Mouse (Mus musculus) spleen, adult 2 months (tissue): ENCODE data around the gene Dusp8. TPM values are rescaled to one million over a fixed set of nuclear protein-coding genes. Genes with fewer than 3 reads are reported as not detected.

ENCODE experiments used
- DNase-seq, 2 experiments: peaks; one replicate each; pipeline versions ENCODE4 v3.0.0 to v3.0.0-alpha.2; 2012 to 2021; ENCODE audit warnings: low spot score in 2 of 2, low read depth in 1 of 2
- H3K27ac ChIP-seq: fragments of 200-500 bp; 2 replicates; pipeline ENCODE4 v1.5.1; 2012; ENCODE audit warnings: low read length, inconsistent platforms; ENCODE audit not compliant: insufficient read depth
- H3K27me3 ChIP-seq: fragments of 200-500 bp; 2 replicates; pipeline ENCODE4 v1.6.1; 2012; ENCODE audit warnings: mild to moderate bottlenecking, moderate library complexity, low read length, inconsistent platforms; ENCODE audit not compliant: control insufficient read depth, insufficient read depth
- H3K36me3 ChIP-seq: fragments of 200-500 bp; 2 replicates; pipeline ENCODE4 v1.6.1; 2012; ENCODE audit warnings: mild to moderate bottlenecking, low read length, inconsistent platforms; ENCODE audit not compliant: control insufficient read depth, insufficient read depth
- H3K4me1 ChIP-seq: fragments of 200-500 bp; 2 replicates; pipeline ENCODE4 v1.6.1; 2011; ENCODE audit warnings: inconsistent platforms; ENCODE audit not compliant: control insufficient read depth, insufficient read depth, insufficient read length
- H3K4me3 ChIP-seq: fragments of 200-500 bp; 2 replicates; pipeline ENCODE4 v1.5.1; 2011; ENCODE audit warnings: mild to moderate bottlenecking, inconsistent platforms; ENCODE audit not compliant: insufficient read depth, insufficient read length; ENCODE audit errors: extremely low read depth
- CTCF ChIP-seq: fragments of 200-500 bp; IDR thresholded peaks from 2 replicates; pipeline ENCODE4 v1.5.1; 2011; ENCODE audit warnings: mild to moderate bottlenecking, inconsistent platforms; ENCODE audit not compliant: insufficient read depth, insufficient read length, insufficient replicate concordance; ENCODE audit errors: extremely low read depth
- POLR2A ChIP-seq: fragments of 200-500 bp; IDR thresholded peaks from 2 replicates; pipeline ENCODE4 v1.6.1; 2011; ENCODE audit warnings: low read depth, low read length, inconsistent platforms
- WGBS: fragments of 180-500 bp; shearing (Covaris S2); methylation state at CpG from one replicate; pipeline ENCODE4 v1.1.7; 2018; 5-methylcytosine and 5-hydroxymethylcytosine counted together
- polyA plus RNA-seq: library from polyadenylated mRNA; depleted of rRNA; stranded (reverse); fragments of >200 nt; gene quantifications from 2 replicates; pipeline ENCODE4 v1.2.3, GENCODE M21; 2012; rRNA removed

The Dusp8 gene
- polyA plus RNA-seq, 1 experiment: 3.5 TPM

DNA sequence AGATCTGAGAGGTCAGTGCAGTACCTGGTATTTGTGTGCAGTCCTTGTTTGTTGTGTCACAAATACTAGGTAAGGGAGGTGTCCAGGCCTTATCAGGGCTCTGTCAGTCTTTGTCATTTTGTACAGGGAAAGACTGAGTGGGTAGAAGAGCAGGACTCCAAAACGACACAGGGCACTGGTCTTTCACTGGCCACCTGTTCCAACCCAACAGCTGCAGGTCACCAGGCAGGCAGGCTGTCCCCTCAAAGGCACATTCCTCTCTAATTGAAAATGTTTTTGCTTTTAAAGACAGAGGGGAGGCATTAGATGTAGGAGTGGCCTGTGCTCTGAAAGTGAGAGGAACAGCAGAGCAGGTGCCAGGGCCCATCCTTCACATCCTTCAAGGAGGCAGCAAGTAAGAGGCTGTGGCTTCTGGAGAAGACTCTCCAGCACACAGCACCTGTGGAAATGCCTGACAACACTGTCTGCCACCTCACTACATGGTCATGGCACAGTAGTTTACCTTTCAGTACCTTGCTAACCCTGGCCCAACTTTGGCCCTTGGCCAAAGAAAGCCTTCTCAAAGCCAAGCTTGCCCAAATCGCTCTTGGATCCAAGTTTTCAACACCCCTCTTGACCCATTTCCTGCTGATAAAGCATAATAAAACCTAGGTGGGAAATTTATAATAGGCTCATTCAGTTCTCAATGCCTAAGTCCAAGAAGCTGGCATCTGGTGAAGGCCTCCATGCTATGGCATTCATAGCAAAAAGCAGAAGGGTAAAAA lies 60.4 kb downstream of the Dusp8 start:
- TF ChIP-seq CTCF (no peak), POLR2A (no peak)
- H3K27ac ChIP-seq: no peak overlapping the region
- 73% methylated on average over 2 of the region's 2 CpGs for WGBS
- peaks cover 8% of the 10 kb centered on the region; the same call in 1 of the 2 replicates for H3K4me1 ChIP-seq
- no peaks in the 10 kb centered on the region for H3K36me3 ChIP-seq
- H3K4me3 ChIP-seq: no peak overlapping the region
- no peaks in the 10 kb centered on the region for H3K27me3 ChIP-seq
- DNase-seq: no peak

DNA sequence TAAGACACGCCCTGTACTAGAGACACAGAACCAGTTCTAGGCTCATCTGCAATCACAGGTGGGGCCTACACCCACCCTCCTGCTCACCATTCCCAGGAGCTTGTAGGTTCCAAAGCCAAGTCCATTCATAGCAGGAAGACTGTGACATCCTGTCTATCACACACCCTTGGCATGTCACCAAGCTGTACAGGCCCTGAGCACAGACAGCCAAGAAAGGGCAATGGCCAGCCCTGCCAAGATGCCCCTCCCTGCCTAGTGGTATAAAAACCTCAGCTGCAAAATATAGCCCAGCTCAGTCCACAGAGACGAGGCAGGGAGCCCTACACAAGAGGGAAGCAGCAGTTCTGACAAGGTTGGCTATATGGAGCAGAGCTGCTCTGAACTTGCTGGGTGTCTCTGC lies 61.4 kb downstream of the Dusp8 start:
- H3K4me1 ChIP-seq: peaks cover 8% of the 10 kb centered on the region; the same call in 1 of the 2 replicates
- no peak overlapping the region for H3K27ac ChIP-seq
- no peak overlapping the region for H3K4me3 ChIP-seq
- no peaks in the 10 kb centered on the region for H3K27me3 ChIP-seq
- 52% methylated on average over 2 of the region's 2 CpGs for WGBS
- no peak for TF ChIP-seq POLR2A
- no peak for TF ChIP-seq CTCF
- H3K36me3 ChIP-seq: no peaks in the 10 kb centered on the region
- no peak for DNase-seq

DNA sequence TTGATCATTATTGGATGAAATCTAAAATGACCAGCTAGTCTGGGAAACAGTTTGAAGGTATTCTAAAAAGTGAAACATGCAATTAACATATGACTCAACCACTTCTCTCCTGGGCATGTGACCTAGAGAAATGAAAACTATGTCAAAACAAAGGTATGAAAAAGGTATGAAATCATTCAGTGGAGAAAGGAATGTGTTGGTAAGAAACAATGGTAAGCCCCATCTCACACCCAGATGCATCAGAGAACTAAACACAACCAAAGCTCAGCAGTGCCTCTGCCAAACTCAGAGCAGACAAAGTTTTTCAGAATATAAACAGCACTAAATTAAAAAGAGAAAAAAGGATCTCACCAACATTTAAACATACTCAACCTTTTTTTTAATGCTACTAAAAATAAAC lies 65.6 kb downstream of the Dusp8 start:
- no peak for DNase-seq
- TF ChIP-seq CTCF: no peak
- no peak for TF ChIP-seq POLR2A
- H3K36me3 ChIP-seq: no peaks in the 10 kb centered on the region

More for the DNA sequence above, 65.6 kb downstream of the Dusp8 start:
- Histone ChIP-seq H3K27ac (no peak overlapping the region), H3K4me1 (peaks cover 6% of the 10 kb centered on the region; the same call in 1 of the 2 replicates), H3K4me3 (no peak overlapping the region), H3K27me3 (no peaks in the 10 kb centered on the region)

Other genes with a start within 250 kb of the Dusp8 start
- gene Tollip, start 177.3 kb downstream of the Dusp8 start, polyA plus RNA-seq: 40.8 and 49.4 TPM in 2 replicates
- 0.67 and 1.6 TPM in 2 replicates for gene Brsk2, start 146.1 kb downstream of the Dusp8 start, polyA plus RNA-seq
- 26.7 and 28.2 TPM in 2 replicates for gene Mob2, start 34.8 kb downstream of the Dusp8 start, polyA plus RNA-seq
- not detected in 2 replicates for gene Gm45618, start 24.9 kb upstream of the Dusp8 start, polyA plus RNA-seq
- not detected in 2 replicates for gene Gm39115, start 40.2 kb upstream of the Dusp8 start, polyA plus RNA-seq
- not detected in 2 replicates for gene Gm45337, start 48.8 kb upstream of the Dusp8 start, polyA plus RNA-seq
- not detected in 2 replicates for gene Gm29735, start 61.3 kb upstream of the Dusp8 start, polyA plus RNA-seq
- not detected in 2 replicates for gene Gm4553, start 69.9 kb upstream of the Dusp8 start, polyA plus RNA-seq
- gene Krtap5-2, start 80.2 kb upstream of the Dusp8 start, polyA plus RNA-seq: not detected in 2 replicates
- gene Gm10153, start 94.5 kb upstream of the Dusp8 start, polyA plus RNA-seq: not detected in 2 replicates
- not detected in 2 replicates for gene Krtap5-3, start 105.5 kb upstream of the Dusp8 start, polyA plus RNA-seq
- not detected in 2 replicates for gene Gm7579, start 116.0 kb upstream of the Dusp8 start, polyA plus RNA-seq
- not detected in 2 replicates for gene Krtap5-5, start 134.1 kb upstream of the Dusp8 start, polyA plus RNA-seq
- gene Gm40460, start 145.2 kb upstream of the Dusp8 start, polyA plus RNA-seq: not detected in 2 replicates
- gene Gm2431, start 162.5 kb upstream of the Dusp8 start, polyA plus RNA-seq: not detected in 2 replicates
- gene Gm4559, start 178.5 kb upstream of the Dusp8 start, polyA plus RNA-seq: not detected in 2 replicates
- not detected in 2 replicates for gene Krtap5-1, start 201.3 kb upstream of the Dusp8 start, polyA plus RNA-seq
- not detected in 2 replicates for gene Krtap5-4, start 207.7 kb upstream of the Dusp8 start, polyA plus RNA-seq